Mouse (Mus musculus): ENCODE results near the gene Entpd4b.
"Not testable (repeated sequence)": the region's sequence is repeated elsewhere in the genome, so short reads cannot be mapped to it uniquely, and the experiment has no call there.

Gene Entpd4b

GRCm38 (mm10) chr14:69555110-69555831 is at the start of gene Entpd4b:
Entpd4b (plus strand) TSS chr14:69555424.
- not testable (repeated sequence) for DNase-seq

DNA sequence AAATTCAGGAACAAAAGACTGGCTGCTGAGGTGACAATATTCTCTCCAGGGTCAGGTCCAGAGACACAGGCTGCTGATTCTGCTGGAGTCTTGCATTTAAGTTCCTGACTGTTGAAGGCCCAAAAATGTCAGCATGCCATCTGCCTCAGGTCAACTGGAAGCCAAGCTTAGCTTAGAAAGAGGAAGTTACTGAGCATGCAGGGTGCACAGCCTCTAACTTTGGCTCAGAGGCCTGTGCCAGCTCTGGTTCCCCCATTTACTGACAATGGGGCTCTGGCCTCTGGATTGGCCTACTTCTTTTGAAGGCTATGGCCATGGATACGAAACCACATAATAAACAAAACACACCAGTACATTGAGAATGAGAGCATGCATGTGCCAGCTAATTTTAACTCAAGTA is 48.2 kb upstream of the Entpd4b start:
- not testable (repeated sequence) for DNase-seq

DNA sequence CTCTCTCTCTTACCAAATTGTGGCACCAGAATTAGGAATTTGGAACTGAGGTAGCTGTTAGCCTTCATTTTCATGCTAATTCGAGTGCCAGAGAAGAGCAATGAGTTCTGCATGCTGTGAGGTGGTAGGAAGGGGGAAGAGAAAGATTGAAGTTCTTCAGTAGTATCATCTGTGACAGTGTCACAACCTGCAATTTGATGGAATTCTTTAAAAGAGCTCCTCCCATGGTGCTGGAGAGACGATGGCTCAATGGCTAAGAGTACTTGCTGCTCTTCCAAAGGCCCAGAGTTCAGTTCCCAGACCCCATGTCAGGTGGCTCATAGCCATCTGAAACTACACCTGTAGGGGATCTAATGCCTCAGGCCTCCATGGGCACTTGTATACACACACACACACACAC is 42.8 kb upstream of the Entpd4b start, which contains the start of gene Gm27179:
Gene Gm27179, minus strand, starts transcription at position 101 of the 400 bp plus-strand sequence.
- DNase-seq, result not testable (repeated sequence)

DNA sequence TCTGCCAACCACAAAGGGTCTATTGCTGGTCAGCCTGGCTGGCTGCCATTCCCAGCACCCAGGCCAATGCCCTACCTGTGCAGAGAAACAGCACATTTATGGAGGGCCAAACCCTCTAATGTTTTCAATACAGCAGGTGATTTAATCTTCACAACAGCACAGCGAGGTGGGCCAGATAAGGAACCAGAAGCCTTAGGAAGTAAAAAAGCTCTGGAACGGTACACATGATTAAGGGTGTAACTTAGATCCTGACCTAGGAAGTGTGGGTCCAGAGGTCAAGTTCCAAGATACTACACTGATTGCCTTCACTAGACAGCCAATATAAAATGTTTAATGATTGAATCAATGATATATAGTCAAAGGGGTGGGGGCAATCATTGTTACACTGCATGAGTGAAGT is 34.4 kb upstream of the Entpd4b start:
- not testable (repeated sequence) for DNase-seq

DNA sequence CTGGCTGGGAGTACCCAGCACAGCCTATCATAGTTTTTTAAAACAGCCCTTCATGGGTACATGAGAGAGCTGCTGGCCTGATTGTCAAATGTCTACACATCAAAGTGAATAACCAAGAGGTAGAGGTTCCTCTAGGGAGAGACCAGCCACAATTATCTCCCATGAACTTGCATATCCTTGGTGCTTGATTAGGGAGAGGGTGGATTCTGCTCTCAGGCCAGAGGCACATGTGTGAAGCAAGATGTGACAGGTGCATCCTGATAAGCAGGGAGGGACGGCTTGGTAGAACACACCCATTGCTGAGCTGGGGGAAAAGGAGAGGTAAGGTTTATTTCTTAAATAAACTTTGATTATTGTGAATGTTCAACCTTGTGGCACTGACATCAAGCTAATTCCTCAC is 32.2 kb upstream of the Entpd4b start:
- not testable (repeated sequence) for DNase-seq

DNA sequence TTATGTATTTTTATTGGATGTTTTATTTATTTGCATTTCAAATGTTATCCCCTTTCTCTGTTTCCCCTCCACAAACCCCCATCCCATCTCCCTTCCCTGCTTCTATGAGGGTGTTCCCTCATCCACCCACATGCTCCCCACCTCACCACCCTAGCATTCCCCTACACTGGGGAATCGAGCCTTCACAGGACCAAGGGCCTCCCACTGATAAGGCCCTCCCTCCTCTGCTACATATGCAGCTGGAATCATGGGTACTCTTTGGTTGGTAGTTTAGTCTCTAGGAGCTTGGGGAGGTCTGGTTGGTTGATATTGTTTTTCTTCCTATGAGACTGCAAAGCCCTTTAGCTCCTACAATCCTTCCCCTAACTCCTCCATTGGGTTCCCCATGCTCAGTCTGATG is 29.0 kb upstream of the Entpd4b start:
- DNase-seq, result not testable (repeated sequence)

DNA sequence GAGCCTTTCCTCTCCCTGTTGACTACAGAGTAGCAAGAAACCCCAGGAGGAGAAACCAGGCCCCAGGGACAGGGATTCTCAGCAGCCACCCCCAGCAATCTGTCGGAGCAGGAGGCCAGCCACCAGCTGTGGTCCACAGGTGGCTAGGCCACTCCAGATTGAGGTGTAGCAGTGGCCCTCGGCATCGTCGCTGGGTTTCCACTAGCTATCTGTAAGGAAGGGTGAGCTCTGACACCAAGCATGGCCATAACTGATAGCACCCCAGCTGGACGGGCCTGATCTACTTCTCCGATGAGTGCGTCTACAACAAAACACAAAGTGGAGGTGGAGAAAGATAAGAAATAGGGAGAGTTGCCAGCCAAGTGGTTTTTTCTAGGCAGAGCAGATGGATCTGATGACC is 18.7 kb upstream of the Entpd4b start:
- DNase-seq, result not testable (repeated sequence)

DNA sequence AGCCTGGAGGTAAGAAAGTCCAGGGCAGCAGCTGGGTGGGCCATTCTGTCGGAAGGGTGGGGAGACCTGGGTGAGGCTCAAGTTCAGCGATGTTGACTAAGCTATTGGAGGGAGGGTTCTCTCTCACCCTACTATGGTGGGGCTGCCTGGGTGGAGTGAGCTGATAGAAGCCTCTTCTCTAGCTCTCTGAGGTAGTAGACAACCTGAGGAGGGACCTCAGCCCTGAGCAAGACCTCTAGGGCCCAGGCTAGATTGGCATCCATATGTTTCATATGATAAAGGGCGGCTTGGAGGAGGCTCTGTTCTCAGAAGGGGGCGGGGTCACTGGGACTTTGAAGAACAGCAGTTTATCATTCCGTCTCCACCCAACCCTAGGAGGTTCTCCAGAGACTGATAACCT is 15.1 kb upstream of the Entpd4b start:
- not testable (repeated sequence) for DNase-seq

DNA sequence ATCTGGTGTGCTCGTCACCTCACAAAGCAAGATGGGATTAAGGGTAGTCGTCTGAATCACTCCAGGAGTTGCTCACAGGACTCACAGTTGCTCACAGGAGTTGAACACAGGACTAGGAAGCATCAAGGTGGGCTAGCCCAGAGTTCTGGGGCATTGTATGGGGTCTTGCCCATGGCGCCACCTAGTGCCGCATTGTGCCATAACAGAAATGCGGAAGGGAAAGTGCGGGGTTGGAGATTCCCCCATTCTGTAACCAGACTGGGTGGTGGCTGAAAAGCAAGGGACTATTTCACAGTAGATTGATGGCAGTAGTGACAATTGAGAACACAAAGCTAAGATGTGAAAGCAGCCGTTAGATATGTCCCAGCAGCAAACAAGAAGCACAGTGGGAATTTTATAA is 12.5 kb upstream of the Entpd4b start:
- DNase-seq, result not testable (repeated sequence)

DNA sequence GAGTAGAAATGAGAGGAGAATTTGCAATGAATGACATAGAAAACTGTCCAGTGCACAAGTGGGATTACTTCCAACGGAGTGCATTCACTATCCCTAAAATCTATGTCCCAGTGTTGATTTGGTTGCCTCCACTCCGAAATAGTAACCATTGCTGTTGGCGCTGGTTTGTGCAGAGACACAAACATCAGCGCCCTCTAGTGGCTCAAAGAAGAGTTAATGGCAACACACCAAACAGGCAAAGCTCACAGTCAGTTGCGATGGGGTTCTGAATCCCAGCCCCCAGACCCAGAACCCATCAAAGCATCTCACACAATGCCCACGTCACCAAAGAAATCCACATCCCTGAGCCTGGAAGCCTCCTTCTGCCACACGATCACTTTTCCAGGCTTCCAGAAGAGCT is 11.2 kb upstream of the Entpd4b start:
- not testable (repeated sequence) for DNase-seq

GRCm38 (mm10) chr14:69545052-69545451 is 10.2 kb upstream of the Entpd4b start:
- DNase-seq, result not testable (repeated sequence)

DNA sequence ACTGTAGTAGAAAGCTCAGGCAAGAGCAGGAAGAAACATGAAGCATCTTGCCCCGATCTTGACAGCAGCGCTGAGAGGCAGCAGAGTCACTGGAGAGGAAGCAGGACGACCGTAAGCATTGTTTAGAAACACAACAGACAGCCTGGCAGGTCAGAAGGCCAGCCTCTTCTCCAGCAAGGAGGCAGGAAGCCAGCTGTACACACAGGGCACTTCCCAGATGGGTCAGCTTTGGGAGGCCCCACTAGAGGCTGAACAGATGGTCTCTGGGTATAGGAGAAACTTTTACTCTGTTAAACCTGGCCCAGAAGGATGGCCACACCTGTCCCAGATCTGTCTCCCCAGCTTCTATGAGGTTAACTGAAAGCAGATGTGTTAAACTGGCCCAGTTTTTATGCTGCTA is 7.9 kb upstream of the Entpd4b start:
- not testable (repeated sequence) for DNase-seq

DNA sequence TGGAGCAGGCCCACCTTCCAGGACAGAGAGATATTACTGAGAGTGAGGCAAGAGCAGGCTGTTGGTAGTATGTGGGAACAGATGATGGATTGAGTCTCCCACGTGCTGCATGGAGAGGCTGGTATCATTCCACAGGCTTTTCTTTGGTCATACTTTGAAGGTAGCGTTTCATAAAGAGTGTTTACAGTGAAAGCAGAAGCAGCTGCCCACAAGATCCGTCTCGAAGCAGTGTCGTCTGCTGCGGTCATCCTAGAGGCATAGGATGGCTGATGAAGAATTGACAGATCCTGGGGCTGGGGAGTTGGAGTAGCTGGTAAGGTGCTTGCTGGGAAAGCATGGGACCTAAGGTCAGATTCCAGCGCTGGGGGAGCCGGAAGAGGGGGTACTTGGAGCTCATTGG is 1.6 kb downstream of the Entpd4b start:
- not testable (repeated sequence) for DNase-seq

- DNase-seq, result not testable (repeated sequence)
Measured at GRCm38 (mm10) chr14:69557550-69557949, 2.3 kb downstream of the Entpd4b start.
